Mouse (Mus musculus): ENCODE measurements around the gene Zzz3.
"Not testable (repeated sequence)": the region's sequence is repeated elsewhere in the genome, so short reads cannot be mapped to it uniquely, and the experiment has no call there.

Zzz3 gene

DNA sequence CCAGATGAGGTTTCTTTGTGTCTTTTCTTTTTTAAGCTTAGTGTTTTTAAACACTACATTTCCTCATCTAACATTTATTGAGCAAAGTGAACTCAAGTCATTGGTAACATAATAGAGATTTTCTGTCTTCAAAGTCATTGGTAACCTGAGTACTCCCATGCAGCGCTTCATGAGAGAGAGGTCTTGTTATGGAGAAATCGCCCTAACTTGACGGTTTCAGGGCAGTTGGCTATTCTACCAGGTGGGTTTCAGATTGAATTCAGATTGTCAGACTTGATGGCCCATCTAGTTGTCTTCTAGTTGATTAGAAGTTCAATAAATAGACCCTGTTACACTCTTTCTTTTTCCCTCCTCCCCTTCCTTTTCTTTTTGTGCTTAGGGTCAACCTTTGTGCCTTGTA, 5.6 kb downstream of the Zzz3 start:
- no peak for DNase-seq (ENCODE audit: low read depth in 2 of 2, low spot score in 2 of 2)

DNA sequence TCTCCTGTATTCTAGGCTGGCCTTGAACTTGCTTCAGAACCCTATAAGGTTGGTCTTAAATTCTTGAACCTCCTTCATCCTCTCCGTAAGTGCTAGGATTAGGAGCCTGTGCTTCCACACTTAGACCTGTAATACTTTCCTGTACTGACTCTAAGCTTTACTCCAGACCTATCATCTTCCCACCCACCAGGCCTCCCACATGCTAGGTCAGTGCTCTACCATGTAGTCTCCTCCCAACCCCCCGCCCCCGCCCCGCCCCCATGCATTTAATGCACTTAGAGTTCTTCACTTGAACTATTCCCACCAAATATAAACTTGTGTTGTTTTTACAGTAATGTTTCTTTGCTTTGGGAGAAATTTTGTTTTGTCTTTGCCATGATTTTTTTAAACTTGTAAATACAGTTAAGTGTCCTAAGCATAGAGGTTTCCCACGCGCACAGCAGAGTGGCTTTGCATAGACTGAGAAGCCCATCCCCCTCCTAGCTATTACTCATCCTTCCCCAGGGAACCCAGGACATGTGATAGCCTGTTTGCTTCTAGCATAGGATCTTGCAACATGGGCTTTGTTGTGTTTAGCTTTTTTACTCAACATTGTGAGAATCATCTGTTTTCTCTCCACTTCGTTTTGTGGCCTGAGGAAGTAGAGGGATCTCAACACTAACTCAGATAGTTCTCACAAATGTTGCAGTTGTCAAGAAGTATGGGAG, 6.8 kb downstream of the Zzz3 start:
- DNase-seq (ENCODE audit: low read depth in 2 of 2, low spot score in 2 of 2): no peak

DNA sequence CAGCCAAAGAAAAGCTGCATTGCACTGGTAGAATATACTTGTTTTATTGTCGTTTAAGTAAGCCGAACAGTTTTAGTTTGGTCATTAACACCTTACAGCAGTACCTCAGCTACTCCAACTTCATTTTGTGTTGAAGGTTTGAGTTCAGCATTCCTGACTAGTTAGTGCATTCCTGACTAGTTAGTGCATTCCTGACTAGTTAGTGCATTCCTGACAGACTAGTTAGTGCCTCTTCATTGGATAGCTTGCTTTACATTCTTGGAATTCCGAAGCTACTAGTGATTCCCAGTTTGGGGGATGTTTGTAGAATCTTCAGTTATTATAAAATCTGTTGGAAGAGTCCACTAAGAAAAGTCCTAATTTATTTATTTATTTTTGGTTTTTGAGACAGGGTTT, 7.4 kb downstream of the Zzz3 start:
- no peak for DNase-seq (ENCODE audit: low read depth in 2 of 2, low spot score in 2 of 2)

DNA sequence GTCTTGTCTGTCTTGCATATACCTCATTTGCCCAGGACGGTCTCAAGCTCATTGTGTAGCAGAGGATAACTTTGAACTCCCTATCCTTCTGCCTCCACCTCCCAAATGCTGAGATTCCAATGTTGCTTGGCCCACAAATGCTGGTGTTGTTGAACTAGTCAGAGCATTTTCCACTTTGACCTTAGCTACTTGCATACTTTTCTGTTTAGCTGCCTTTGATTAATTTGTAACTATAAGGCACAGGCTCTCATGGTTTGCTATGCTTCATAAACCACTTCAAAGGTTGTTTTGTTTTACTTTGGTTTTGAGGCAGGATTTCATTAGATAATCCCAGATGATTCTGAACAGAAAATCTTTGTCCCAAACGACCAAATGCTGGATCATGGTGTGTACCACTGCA, 8.6 kb downstream of the Zzz3 start:
- DNase-seq (ENCODE audit: low read depth in 2 of 2, low spot score in 2 of 2): no peak

DNA sequence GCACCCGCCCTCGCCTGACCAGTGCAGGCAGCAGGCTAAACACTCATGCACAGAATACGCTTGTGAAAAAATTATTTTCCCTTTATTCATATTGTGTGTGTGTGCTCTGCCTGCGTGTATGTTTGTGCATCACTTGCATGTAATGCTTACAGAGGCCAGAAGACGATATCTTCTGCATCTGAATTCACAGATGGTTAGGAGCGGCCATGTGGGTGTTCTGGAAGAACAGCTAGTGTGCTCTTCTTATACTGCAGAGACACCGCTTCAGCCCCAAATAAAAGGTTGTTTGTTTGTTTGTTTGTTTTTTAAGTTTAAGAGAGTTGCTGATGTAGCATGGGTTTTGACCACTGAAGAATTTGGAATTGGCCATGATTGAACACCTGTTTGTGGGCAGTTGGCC, 10.1 kb downstream of the Zzz3 start:
- no peak for DNase-seq (ENCODE audit: low read depth in 2 of 2, low spot score in 2 of 2)

DNA sequence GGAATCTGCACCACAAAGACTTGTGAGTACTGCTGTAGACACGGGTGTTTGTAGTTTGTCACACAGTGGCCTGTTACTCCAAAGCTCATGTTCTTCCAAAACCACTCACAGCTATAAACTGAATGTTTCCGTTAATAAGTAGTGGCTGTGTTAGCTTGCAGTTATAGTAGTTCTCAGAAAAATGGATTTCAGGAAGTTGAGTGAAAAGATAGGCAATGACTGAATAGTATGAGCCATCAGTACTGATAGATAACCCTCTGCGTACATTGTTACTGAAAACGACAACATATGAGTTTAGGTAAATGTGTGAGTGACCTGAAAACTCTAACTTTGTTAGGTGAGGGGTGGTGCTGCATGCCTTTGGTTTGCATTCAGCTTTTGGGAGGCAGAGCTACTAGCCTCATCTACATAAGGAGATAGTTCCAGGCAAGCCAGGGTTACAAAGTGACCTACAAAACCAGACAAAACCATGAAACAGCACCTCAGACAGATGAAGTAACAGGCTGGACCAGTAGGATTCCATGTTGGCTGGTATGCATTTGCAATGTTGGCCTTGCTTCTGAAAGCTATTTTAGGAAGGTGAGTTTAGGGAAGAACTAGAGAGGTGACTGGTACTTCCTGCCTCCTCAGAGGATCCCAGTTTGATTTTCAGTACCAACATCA, 10.8 kb downstream of the Zzz3 start:
- no peak for DNase-seq (ENCODE audit: low read depth in 2 of 2, low spot score in 2 of 2)

DNA sequence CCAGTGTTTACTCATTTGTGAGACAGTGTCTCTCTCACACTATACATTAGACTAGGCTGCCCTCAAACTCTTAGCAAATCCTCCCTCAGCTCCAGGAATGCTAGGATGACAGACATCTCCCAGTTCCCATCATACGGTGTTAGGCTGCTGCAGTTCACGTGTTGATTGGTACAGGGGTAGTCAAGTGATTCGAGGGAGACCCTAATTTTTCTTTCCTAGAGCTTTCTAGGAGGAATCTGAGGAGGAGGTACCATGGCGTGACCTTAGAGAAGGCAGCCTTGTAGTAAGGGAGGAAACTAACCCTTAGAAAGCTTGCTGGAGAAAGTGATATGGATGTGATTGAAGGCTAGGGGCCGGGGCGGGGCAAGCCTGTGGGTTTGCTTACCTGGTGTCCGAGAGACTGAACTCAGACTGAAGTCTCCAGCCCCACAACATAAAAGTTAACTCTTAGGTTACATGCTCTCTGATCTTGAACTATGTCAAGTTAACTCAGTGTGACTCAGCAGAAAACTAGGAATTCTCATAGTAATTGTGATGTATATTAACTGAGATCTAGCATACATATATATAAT, 15.8 kb downstream of the Zzz3 start:
- no peak for DNase-seq (ENCODE audit: low read depth in 2 of 2, low spot score in 2 of 2)

DNA sequence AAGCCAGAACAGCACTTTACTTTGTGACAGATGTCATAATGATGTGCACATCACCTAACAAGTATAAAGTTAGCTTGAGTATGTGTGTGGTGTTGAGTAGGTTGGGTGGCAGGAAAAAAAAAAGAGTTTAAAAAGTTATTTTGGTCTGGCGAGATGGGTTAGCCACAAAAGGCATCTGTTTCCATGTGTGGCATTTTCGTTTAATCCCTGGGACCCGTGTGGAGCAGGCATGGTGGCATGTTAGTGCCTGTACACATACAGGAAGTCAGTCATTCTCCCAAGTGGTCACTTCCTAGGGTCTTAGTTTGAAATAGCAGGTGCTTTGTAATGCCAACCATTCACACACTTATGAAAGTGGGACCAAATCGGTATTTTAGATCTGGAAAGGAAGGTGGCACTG, 17.1 kb downstream of the Zzz3 start:
- DNase-seq (ENCODE audit: low read depth in 2 of 2, low spot score in 2 of 2): no peak

DNA sequence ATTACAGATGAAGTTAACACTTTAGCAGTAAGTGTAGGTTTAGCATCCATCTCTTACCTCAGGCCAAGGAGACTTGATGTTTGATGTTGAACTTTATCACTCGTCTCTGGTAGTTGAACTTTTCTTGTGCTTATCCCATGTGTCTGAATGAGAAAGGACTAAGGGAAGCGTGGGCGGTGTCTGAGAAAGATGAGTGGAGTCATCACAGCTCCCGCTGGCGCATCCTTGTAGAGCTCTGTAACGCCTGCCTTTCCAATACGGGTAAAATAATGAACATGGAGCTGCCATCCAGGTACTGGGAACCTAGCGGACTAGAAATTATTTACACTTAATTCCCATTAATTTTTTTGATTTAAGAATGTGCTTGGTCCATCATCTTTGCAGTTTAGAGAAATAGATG, 33.7 kb downstream of the Zzz3 start:
- no peak for DNase-seq (ENCODE audit: low read depth in 2 of 2, low spot score in 2 of 2)

DNA sequence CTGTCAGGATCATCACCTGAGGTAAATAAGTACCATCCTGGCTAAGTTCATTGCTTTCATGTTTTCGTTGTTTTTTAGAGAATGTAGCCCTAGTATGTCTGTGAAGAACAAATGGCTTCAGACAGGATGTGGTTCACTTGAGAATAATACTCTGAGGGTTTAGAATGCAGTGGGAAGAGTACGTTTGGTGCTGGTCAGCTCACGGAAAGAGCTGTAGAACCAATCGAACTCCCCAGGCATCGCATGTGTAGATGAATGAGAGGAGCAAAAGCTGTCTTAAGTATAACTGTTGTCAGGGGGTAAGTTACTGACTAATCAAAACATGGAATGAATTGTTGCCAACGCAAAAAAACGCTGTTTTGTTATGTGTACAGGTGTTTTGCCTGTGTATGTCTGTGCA, 37.4 kb downstream of the Zzz3 start:
- no peak for DNase-seq (ENCODE audit: low read depth in 2 of 2, low spot score in 2 of 2)

DNA sequence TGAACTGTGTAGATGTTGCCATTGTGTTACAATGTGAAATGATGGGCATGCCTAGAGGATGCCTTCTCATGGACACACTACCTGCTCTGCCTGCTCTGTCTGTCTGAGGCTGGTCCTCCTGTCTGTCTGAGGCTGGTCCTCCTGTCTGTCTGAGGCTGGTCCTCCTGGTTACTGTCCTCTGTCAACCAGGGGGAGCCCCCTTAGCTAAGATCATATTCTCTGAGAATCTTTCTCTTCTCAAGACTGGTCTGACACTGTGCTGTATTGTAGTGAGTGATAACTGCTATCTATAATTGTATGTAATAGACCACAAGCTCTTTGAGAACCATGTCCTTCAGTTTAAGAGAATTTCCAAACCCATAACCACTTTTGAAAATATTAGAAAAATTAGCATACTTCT, 40.3 kb downstream of the Zzz3 start:
- no peak for DNase-seq (ENCODE audit: low read depth in 2 of 2, low spot score in 2 of 2)

DNA sequence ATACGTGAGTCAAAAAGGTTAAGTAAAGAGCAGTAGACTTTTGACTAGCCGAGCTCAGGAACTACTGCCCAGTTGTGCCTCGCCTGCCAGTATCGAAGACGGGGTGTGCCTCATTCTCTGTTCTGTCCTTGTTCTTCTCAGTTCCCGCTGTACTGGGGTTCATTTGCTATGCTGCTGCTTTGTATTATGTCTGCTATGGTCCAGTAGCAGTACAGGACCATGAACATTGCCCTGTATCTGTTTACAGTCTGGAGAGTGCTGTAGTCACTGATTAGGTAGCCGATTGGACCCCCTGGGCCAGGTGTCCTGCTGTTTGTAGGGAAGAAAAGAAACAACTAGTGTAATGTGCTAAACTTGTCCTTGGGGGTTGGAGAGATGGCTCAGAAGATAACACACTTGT, 42.8 kb downstream of the Zzz3 start:
- DNase-seq (ENCODE audit: low read depth in 2 of 2, low spot score in 2 of 2): no peak

DNA sequence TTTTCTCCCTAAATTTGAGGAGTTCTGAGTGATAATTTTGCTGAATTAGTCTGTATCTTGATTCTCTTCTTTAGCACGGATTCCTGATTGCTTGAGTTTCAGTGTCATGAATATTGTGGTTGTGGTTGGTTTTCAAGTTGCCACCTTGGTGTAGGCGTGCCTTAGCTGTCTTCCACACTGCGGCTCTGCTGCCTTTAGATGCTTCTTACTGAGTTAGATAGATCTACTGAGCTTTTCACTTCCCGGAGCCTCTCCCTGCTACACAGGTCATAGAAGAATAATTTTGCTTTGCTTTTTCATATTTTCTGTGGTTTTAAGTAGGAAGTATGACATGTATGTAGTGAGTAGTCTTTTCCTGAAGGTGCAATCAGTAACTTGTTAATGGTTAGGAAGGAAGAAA, 47.5 kb downstream of the Zzz3 start:
- DNase-seq (ENCODE audit: low read depth in 2 of 2, low spot score in 2 of 2): no peak

DNA sequence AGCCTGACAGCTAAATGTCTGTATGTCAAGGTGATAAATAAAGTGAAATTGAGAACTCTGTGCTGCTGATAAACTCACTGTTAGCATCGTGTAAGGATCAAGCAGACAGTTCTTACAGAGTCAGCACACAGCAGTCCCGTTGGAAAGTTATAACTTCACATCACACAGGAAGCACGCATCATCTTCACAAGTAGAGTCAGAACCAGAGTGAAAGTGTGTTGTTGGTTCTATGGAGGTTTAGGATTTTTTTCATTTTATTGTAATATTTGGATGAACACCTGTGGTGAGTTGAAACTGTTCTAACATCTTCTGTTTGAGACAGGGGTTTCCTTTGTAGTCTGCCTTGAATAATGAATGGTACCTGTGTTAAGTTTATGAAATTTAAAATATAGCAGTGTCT, 48.8 kb downstream of the Zzz3 start:
- DNase-seq (ENCODE audit: low read depth in 2 of 2, low spot score in 2 of 2): no peak

DNA sequence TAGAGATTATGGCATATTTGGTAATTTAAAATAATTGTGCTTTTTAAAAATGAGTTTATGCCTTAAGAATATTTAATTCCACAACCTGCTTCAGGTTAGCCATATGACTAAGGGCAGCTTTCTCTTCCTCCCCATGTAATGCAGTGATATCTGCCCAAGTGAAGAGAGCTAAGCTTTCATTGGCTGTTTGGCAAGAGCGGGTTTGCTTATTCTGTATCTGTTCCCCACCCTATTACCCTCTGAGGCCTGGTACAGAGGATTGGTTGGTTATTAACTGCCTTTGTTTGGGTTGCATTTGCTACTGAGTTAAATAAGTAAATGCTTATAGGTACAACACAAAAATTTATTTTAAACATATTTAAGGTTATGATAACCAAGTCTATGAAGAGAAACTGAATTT, 51.7 kb downstream of the Zzz3 start:
- no peak for DNase-seq (ENCODE audit: low read depth in 2 of 2, low spot score in 2 of 2)

DNA sequence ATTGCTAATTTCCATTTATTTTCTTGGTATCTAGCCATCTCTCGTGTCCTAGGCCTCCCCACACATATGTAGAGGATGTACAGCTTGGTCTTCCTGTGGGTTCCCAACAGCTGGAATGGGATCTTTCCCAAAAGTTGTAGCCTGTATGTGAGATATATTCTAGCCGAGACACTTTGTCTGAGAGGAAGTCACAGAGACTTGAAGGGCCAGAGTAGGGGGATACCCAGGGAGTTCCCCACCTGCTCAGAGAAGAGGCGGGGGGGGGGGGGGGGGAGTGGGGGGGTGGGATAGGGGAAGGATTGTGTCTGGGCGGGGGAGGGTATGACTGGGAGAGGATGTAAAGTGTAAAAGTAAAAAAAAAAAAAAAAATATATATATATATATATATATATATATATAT, 57.9 kb downstream of the Zzz3 start:
- DNase-seq (ENCODE audit: low read depth in 2 of 2, low spot score in 2 of 2): no peak

DNA sequence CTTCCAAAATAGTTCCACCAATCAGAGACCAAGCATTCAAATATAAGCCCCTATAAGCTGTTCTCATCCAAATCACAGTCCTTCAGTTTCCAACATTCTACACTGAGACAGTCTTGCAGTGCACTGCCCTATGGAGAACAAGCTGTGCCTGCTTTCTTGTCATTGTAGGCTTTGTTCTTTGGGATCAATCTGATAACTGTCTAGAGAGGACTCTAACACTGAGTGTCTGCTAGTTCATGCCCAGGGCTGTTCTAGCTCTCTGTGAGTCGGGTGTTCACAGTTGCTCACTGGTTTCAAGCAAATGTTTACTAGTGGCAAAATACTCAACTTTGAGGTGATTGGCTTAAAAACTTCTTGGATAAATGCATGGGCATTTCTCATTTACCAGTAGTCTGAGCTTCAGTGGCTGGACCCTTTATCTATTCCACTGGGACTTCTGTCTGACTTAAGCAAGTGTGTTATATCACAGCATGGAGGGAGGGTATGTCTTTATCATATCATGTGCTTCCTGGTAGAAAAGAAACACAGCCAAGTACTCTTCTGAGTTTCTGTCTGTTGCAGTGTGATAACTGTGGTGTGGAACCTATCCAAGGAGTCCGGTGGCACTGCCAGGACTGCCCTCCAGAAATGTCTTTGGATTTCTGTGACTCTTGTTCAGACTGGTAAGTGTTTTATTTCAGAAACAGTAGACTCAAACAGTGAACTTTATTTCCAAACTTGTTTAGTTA, 62.2 kb downstream of the Zzz3 start:
- DNase-seq (ENCODE audit: low read depth in 2 of 2, low spot score in 2 of 2): no peak

DNA sequence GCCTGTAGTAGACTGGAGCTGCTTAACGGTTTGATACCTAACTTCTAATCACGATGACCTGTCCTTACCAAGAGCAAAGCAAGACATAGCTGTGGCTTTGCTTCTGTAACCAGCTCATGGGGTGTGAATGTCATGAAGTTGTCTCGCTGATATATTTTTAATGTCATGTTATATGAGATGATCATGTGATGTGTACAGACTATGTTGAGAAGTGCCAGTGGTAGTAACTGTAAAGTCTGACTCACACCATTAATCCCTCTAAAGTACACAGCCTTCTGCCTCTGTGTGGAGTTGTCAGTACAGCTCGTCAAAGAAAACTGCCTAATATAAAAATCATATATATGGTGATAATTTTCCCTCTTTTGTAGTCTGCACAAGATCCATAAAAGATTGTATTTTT, 63.6 kb downstream of the Zzz3 start:
- DNase-seq (ENCODE audit: low read depth in 2 of 2, low spot score in 2 of 2): not testable (repeated sequence)

DNA sequence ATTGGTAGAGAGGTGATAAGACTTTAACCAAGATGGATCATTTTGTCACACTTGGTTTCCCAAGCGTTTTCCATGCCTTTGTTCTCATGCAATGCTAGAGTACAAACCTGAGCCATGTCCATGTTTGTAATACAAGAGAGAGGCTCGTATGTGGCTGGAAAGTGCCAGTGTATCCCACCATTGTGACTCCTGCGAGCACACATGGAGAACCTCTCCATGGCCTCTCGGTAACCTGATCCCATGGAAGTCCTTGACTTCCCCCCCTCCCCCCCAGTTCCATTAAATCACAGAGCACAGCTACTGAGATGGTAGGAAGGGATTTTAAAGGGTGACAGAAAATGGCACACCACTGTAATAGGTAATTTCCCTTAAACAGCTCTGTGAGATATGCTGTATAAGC, 65.5 kb downstream of the Zzz3 start:
- no peak for DNase-seq (ENCODE audit: low read depth in 2 of 2, low spot score in 2 of 2)

DNA sequence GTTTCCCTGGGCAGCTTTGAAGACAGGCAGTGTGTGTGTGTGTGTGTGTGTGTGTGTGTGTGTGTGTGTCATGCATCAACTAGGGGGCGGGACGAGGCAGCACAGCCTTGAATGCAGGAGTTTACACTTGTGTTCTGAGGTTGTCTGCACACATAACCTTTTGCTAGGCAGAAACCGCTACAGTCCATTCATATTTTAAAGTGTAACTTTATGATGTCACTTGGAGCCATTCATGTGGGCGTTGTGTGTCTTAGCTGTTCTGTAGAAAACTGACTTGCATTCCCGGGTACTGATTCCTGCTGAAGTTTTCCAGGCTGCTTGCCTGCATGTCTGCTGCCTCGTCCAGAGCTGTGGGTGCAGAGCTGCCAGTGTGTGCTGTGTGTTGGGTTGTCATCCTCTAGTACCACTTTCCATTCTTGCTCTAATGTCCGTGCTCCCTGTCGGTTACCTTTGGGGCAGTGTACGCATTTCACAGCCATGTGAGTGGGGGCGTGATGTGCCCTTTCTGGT, 66.8 kb downstream of the Zzz3 start:
- DNase-seq (ENCODE audit: low read depth in 2 of 2, low spot score in 2 of 2): no peak

DNA sequence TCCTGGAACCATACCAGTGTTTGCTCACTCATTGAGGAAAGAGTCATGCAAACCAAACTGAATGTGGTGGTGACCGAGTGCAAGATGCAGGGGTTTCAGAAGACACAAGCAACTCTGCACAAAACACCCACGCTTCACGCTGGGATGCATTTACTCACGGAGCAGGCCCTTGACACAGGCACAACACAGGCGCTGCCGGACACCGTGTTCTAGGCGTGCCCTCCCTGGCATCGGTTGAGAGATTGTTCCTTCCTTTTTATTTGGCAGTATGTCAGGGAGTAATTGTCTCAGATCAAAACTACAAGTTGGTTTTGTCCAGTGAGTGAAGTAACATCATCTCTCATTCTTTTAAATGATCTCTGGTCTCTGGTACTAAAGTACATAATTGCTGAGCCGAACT, 67.6 kb downstream of the Zzz3 start:
- no peak for DNase-seq (ENCODE audit: low read depth in 2 of 2, low spot score in 2 of 2)

DNA sequence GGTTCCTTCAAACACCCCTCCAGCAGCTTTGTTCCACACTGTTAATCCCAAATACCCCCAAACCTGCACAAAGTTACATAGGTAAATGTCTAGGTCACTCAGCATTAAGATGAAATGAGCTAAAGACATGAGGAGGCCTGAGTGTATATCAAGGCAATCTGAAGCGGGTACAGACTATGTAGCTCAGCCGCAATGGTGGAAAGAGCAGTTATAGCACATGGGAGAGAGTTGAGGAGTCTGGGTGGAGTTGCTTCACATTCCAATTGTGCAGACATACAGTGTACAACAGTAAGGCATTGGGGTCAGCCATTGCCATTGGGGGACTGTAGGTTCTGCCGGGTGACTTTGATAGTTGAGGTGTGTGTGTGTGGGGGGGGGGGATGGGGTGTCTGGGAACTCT, 69.2 kb downstream of the Zzz3 start:
- DNase-seq (ENCODE audit: low read depth in 2 of 2, low spot score in 2 of 2): no peak
